Mouse (Mus musculus) urinary bladder, adult 2 months (tissue): ENCODE data around the gene Lrig3. TPM values are rescaled to one million over a fixed set of nuclear protein-coding genes. Genes with fewer than 3 reads are reported as not detected.

Experiments
- DNase-seq: peaks from one replicate; pipeline ENCODE4 v3.0.0; 2022; ENCODE audit warnings: low spot score
- polyA plus RNA-seq: library from polyadenylated mRNA; depleted of rRNA; stranded (reverse); fragments of >200 nt; gene quantifications from 2 replicates; pipeline ENCODE4 v1.2.3, GENCODE M21; 2012; rRNA removed

Gene Lrig3
- 6.1 and 7.0 TPM in 2 replicates for polyA plus RNA-seq

DNA sequence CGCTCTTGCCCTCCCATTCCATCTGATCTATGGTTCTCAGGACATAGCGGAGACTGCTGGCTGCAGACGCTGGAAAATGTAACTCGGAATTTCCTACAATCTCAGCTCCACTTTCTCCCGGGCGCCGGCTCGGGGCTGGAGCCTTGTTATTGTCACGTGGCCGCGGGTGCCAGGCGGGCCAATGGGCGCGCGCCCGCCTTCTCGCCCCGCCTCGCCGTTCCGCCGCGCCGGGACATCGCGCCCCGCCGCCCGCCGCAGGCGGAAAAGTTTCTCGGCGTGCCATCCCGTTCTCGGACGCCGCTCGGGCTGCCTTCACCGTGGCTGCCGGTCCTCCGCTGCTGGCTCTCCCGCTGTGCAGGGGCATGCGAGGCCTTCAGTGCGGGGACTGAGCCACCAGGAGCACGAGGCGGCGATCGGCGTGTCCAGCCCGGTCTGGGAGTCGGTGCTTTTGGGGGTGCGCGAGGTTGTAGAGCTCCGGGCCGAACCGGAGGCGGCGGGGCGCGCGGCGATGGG, at the start of gene Lrig3:
Lrig3 (plus strand) TSS at position 201 of the 513 bp plus-strand sequence.
- peak; percentile 77 for DNase-seq

DNA sequence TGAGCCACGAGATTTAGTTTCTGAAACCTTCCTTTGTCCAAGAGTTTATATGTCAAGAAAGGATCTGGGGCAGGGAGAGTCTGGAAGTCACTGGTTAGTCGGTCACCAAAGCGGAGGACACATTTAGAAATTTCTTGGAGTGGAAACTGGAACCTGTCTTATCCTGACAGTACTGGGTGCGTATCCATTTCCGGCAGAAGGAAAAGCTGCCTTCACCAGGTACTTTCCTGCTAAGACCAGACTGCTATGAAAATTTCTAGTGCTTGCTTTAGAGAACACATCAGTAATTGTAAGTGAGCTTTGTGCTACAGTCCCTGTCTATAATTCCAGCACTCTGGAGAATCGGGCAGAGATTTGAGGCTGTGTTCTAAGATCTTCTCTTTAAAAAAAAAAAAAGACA, 49.2 kb upstream of the Lrig3 start:
- no peak for DNase-seq

DNA sequence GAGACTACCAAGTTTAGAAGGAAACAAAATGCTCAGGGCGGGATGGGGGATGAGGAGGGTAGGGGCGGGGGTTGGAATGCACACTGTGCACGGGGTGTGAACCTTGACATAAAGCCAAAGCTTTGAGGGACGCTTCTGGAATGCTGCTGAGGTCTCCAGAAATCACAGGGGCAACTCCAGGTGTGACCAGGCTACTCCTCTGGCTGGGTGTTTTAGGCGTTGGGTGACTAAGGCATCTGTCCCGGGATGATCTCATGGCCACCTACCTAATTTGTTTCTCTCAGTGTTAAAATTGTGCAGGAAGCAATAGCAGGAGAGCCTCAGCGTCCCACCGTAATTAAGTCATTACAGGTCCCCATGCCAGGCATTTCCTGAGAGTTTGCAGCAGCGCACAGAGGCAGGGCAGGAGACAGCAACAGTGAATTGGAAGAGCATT, 48.5 kb upstream of the Lrig3 start:
- DNase-seq, result no peak

DNA sequence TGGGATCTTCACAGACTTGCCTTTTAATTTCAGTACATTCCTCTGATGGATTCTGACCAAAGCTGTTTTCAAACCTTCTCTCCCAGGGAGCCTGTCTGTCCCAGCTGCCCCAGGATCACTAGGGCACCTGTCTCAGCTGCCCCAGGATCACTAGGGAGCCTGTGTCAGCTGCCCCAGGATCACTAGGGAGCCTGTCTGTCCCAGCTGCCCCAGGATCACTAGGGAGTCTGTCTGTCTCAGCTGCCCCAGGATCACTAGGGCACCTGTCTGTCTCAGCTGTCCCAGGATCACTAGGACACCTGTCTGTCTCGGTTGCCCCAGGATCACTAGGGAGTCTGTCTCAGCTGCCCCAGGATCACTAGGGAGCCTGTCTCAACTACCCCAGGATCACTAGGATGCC, 47.0 kb upstream of the Lrig3 start:
- DNase-seq, result no peak

DNA sequence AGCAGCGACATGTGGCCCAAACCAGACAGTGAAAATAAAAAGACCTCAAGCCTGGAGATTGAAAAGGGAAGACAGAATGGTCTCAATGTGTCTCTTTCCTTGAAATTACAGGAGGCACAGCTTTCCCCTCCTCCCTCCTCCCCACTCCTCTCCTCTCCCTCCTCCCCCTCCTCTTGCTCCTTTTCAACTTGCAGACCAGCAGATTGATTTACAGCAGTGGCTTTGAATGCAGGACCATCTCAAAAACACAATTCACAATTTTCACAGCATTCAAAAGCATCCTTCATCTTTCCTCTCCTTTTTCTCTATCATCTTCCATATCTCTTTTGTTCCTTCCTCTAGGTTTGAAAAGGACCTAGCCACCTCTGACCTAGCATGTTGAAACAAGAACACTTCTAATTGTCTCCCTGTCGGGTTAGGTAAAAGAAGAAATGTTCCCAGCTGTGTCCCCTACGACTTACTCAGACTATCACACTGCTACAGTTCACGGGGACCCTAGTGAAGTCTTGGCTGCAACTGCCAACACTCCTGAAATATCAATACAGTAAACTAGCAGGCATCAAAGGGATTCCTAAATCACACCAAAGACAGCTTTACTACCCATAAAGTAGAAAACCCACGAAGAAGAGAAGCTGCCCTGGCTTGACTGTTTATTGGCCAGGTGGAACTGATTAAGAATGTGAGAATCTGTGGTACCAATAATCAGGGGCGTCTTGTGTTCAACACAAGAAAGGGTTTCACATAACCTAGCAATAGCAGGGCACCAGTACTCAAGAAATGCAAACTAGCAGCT, 44.1 kb upstream of the Lrig3 start:
- no peak for DNase-seq

DNA sequence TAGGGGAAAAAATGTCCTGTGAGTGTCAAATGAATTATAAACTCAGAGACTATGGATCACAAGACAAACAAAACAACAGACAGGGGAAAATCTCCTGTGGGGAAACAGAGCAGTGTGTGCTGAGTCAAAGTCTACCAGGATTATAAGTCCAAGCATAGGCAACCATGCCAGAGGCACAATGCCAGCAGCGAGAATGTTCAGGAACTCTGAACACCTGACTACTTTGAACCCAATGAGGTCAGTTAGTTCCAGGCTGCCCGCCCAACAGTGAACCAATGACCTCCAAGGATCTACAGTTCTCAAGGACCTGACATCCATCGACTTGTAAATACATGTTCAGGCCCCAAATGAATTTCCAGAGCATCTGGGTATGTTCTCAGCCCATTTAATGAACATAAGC, 36.0 kb upstream of the Lrig3 start:
- no peak for DNase-seq

DNA sequence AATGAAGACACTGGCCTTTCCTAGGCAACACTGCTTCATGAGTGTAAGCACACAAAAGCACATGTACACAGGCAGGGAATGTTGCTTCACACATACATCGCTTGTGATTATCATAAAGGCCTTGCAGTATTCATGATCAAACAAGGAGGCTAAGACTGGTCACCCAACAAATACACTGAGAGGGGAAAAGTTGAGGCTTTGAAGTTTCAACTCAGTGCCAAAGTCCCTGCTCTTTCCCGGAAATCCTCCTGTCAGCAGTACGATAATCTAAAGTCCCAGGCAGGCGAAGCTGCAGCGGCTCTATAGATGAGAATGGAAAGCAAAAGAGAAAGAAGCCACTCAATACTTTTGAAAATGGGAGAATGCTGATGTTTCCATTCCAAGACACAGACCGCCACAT, 32.6 kb upstream of the Lrig3 start:
- no peak for DNase-seq

DNA sequence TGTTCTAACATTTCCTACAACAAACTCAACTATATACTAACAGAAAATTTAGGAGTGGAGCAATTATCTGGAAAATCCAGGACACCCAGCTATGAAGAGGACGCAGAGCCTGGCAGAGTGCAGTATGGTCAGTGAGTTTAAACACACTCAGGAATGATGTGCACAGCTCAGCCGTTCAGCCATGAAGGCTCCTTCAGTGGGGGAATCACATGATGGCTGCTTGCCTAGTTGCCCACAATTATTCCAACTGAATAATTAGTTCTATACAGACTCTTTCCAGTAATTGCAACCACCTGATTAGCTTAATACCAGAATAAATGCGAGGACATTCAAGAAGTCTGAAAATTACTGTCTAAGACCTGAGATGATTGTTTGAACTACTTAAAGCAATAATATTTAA, 31.9 kb upstream of the Lrig3 start:
- DNase-seq, result no peak

DNA sequence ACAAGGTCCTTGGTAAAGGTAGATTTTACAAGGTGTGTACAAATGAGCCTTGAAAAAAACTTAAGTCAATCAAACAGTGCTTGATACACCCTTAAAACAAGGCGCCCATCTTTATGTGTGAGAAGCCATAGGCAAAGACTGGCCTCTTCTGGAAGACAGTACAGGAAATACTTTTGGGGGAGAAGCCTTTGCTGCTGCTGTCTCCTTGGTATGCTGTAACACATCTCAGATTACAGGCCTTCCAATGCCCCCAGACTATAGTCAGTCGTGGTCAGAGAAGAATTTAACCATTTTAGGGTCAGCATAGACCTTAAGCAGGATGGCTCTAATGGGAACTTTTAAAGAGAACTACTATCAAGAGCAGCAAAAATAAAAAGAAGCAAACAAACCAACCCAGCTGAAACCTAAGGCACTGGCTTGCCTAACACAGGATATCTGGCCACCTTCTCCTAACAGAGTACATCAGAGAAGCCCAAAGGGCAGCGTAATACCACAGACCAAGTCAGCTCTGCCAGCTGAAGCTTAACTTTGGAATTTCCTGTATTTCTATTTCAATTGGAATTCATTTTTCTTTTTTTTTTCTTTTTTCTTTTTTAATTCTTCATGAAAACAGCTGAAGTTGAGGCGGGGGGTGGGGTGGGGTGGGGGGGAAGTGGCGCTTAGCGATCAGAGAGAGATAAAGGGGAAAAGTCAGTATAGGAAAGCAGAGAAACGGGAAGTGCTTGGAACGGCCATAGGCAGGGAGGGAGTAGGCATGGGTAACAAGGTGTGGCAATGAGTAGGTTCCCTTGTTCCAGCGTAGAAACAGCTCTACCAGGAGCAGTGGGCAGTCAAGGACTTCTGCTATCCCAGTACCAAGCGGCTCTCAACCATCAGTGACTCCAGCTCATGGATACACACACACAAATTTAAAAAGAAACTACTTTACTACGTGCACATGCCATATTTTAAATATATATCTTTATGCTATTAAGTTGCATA, 28.2 kb upstream of the Lrig3 start:
- no peak for DNase-seq

DNA sequence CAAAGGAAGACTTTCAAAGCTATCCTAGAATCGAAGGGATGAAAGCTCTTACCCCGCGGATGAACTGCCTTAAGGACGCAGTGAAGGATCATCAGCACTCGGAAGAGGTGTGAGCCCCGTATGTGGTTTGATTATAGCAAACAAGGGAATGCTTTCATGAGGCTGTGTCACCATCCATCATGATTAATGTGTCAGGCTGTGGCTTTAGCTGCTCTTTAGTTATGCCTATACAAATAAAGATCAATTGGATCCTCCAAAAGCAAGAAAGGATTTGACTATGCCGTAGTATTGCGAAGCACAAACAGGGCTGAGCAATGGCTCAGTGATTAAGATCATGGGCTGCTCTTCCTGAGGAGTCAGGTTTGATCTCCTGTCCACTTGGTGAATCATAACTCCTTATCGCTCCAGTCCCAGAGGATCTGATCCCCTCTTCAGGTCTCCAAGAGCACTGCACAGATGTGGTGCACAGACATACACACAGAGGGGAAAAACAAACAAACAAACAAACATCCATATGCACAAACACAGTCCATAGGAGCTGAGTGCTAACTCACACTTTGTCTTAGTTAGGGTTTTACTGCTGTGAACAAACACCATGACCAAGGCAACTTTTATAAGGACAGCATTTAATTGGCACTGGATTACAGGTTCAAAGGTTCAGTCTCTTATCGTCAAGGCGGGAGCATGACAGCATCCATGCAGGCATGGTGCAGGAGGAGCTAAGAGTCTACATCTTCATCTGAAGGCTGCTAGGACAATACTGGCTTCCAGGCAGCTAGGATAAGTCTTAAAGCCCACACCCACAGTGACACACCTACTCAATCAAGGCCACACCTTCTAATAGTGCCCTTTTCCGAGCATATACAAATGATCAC, 27.2 kb upstream of the Lrig3 start:
- DNase-seq, result no peak

DNA sequence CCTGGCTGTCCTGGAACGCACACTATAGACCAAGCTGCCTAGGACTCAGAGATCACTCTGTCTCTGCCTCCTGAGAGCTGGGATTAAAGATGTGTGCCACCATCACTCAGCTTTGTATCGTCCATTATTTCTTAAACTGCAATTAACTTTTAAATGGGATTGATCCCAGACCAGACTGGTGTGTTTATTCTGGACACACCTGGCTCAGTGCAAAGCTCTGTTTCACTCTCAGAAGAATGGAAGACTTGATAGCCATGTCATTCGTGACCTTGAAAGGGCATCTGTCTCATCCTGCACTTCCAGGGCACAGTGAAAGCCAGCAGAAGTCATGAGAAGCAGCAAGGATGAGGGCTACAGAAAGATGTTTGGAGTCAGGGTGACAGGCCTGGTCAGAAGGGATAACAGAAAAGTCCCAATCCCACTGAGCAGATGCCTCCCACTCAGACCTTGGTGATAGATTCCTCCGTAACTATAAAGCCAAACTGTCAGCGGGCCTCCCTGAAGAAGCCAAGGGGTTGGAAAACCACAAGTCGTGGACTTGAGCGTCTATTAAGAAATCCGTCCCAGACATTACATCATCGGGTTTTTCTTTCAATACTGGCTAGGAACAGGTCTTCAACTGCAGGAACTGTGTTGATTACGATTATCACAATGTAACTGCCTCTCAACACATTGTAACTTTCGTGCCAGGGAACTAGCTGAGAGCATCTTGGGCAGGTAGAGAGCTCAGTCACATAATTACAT, 25.5 kb upstream of the Lrig3 start:
- DNase-seq, result no peak

DNA sequence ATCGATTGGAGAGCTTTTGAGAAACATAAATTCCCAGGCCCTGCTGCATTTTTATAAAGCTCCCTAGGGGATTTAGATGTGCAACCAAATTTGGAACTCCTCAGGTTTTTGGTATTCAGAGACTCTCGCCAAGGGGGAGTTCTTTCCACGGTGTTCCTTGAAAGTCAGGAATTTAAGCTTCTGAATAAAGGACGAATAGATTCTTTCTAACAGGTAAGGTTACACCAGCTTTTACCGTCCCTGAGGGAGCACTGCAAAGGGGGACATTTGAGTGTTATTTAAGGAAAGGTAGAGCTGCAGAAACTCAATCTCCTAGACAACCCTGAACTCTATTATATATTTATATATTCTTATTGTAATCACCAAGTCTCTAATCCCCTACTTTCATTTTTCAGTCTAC, 22.9 kb upstream of the Lrig3 start:
- DNase-seq, result no peak

DNA sequence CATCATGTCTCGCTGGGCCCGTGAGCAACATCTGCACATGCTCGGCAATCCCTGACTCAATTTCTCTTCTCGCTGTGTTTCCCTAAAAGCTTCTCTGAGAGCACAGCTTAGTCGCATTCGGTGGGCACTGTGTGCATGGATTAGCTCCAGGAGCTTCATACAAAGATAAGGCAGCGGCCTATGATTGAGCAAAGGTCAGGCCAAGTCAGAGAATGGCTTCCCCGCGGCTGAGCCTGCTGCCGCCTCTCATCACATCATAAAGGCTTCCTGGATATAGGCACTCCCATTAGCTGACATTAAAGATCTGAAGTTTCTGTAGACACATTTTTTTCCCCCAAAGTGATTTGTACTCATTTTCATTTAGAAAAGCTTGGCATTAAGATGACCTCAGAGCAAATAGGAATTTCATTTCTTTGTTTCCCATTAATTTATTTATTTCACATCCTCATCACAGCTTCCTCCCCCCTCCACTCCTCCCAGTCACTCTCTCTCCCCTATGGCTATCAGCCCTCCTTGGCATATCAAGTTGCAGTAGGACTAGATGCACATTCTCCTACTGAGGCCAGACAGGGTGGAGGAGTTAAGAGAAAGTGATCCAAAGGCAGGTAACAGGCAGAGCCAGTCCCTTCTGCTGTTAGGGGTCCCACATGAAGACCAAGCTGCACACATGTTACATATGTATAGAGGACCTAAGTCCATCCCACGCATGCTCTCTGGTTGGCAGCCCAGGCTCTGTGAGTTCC, 21.0 kb upstream of the Lrig3 start:
- no peak for DNase-seq

DNA sequence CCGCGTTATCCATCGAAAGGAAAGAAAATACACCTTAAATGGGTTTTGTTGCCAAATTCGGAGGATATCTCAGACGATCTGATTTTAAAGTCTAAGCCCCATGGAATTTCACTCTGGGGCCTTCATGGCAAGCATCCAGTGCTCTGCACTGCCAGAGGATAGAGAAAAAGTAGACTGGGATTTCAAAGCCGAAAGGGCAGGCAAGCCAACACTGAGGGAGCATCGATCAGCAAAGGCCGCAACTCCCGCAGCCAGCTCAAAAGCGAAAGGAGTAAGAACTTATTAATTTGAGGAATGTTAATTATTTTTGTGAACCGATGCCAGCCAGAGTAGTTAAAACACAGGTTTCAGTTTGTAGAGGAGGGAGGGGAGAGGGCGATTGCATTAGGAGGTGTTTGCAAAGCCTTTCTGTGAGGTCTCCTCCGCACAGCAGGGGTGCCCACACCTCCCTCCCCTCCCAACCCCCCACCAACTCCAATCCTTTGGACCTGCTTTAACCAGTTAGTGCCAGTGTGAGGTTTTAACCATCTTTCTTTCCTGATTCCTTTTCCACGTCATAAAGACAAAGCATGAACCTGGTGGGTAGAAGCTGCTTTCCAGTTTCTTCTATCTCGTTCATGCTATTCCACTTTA, 17.0 kb upstream of the Lrig3 start:
- DNase-seq, result no peak

DNA sequence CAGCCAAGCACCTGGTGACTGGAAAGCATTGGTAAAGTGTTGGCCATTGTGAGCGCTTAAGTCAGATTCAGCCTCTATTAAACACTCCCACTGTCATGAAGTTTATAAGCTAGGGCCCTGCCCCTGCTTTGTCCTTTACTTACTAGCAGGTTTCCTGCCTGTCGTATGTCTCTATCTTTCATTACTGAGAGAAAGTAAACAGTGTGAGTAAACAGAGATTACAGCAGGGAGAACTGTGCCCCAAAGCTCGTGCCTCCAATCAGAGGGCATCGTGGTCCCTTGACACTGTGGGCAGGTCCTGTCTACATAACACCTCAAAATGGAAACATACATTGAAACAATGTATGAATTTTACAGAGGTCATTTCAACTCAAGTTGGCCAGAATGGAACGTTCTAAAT, 14.3 kb upstream of the Lrig3 start:
- DNase-seq, result no peak

DNA sequence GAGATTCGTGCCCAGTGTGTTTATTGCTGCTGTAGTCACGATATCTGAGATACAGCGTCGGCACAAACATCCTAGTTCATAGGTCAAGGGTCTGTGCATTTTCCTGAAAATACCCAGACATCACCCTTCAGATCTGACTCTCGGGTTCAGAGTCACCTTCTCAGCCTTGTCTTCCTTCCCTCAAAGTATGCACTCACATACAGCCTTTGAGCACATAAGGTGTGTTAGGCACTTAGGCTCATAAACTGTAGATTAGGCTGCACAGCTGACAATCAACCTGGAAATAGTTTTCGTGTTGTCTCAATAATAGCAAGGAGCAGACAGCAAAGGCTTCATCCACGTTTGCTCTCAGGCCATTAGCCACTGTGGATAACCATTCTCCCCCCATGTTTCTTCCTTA, 11.6 kb upstream of the Lrig3 start:
- no peak for DNase-seq

DNA sequence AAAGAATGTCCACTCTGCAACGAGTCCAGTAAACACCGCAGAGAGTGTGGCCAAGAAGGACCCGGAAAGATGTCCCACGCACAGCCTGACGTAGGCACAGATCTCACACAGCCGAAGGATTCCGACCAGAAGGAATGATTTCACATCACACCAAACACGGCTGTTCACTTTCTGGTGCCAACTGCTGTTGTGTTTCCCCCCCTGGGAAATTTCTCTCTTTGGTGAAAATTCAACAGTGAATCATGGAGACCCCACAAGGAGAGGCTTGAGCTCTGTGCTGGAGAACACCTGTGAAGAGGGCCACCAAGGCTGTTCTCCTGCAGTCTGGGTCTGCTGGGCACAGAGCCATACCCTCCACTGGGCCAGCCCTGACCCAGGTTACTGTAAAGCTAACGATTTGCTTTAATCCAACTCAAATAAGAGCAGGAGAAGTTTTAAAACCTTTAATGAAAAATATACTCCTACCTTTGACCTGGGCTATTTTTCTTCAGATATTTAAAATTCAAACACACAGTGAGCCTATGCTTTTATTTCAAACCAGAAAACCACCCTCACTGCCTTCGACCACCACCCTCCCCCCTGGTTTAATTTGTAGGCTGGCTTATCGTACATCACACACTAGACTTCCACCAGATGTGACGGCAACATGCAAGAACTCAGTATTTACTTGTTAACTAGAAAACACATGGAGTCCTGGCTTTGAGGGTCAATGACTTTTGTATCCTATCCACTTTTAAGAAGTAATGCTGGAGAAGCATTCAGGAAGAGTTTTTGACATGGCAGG, 11.0 kb upstream of the Lrig3 start:
- no peak for DNase-seq

DNA sequence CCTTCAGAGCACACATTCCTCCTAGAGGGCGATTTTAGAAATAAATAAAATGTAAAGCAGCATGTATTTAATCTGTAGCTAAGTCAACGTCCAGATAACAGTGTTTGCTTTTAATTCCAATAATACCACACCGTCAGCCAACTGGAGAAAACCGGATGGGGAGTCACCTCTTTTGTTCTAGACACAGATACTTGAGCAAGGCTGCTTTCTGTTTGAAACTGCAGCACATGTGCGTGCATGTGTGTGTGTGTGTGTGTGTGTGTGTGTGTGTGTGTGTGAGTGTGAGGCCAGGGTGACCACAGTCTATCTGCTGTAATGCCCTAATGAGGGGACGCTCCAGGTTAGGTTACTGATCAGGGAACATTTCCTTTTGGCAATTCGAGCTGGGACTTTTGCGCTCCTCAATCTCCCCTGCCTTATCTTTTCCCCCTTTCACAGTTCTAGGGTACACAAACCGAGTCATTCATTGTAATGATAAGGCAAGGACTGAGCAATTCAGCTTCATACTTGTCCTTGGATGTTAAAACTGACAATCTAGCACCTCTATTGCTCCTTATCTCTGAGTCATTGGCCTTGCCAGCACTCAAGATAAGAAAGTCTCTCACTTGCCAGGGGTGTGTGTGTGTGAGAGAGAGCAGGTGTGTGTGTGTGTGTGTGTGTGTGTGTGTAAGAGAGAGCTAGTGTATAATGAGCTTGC, 4.4 kb upstream of the Lrig3 start:
- DNase-seq, result no peak
